Mouse (Mus musculus): ENCODE results near the gene Pml. TPM values are rescaled to one million over a fixed set of nuclear protein-coding genes. Genes with fewer than 3 reads are reported as not detected.

The Pml gene
- polyA plus RNA-seq, 1 experiment from 2014 or later: 21.0 TPM

- DNase-seq (ENCODE audit: low spot score): peak; percentile 47
- H3K4me1 ChIP-seq: peaks cover 11% of the 10 kb centered on the region
- no peak overlapping the region for H3K4me3 ChIP-seq
- no peaks in the 10 kb centered on the region for H3K9me3 ChIP-seq (replicated peaks)
- H3K27ac ChIP-seq: no peak overlapping the region
- peaks cover 54% of the 10 kb centered on the region for H3K36me3 ChIP-seq
- H3K27me3 ChIP-seq (ENCODE audit: low read depth, poor library complexity, severe bottlenecking): no peaks in the 10 kb centered on the region
- WGBS: 74% methylated on average over 24 of the region's 24 CpGs
These were observed 29.2 kb downstream of the Pml start for GRCm38 (mm10) chr9:58220218-58220903.

- Histone ChIP-seq H3K27me3 (ENCODE audit: low read depth, poor library complexity, severe bottlenecking) (no peaks in the 10 kb centered on the region), H3K9me3 (replicated peaks) (no peaks in the 10 kb centered on the region), H3K36me3 (peaks cover 45% of the 10 kb centered on the region), H3K4me1 (peaks cover 27% of the 10 kb centered on the region), H3K4me3 (no peak overlapping the region), H3K27ac (no peak overlapping the region)
- DNase-seq (ENCODE audit: low spot score): no peak
- 92% methylated on average over 3 of the region's 3 CpGs for WGBS
These were observed 31.0 kb downstream of the Pml start for GRCm38 (mm10) chr9:58218539-58218938.

GRCm38 (mm10) chr9:58216402-58216801 is 33.2 kb downstream of the Pml start:
- H3K27ac ChIP-seq: no peak overlapping the region
- peaks cover 24% of the 10 kb centered on the region for H3K36me3 ChIP-seq
- no peaks in the 10 kb centered on the region for H3K9me3 ChIP-seq (replicated peaks)
- WGBS: 58% methylated on average over 6 of the region's 6 CpGs
- peaks cover 10% of the 10 kb centered on the region; the same call in 1 of the 2 replicates for H3K27me3 ChIP-seq (ENCODE audit: low read depth, poor library complexity, severe bottlenecking)
- H3K4me1 ChIP-seq: peaks cover 32% of the 10 kb centered on the region
- H3K4me3 ChIP-seq: no peak overlapping the region
- DNase-seq (ENCODE audit: low spot score): peak; percentile 64

GRCm38 (mm10) chr9:58214519-58215180 is 34.9 kb downstream of the Pml start:
- H3K36me3 ChIP-seq: peaks cover 9% of the 10 kb centered on the region
- H3K9me3 ChIP-seq (replicated peaks): no peaks in the 10 kb centered on the region
- H3K4me1 ChIP-seq: peaks cover 32% of the 10 kb centered on the region
- H3K27ac ChIP-seq: no peak overlapping the region
- peaks cover 10% of the 10 kb centered on the region; the same call in 1 of the 2 replicates for H3K27me3 ChIP-seq (ENCODE audit: low read depth, poor library complexity, severe bottlenecking)
- WGBS: 67% methylated on average over 8 of the region's 8 CpGs
- no peak for DNase-seq (ENCODE audit: low spot score)
- no peak overlapping the region for H3K4me3 ChIP-seq

- H3K9me3 ChIP-seq (replicated peaks): no peaks in the 10 kb centered on the region
- DNase-seq (ENCODE audit: low spot score): no peak
- H3K27me3 ChIP-seq (ENCODE audit: low read depth, poor library complexity, severe bottlenecking): peaks cover 10% of the 10 kb centered on the region; the same call in 1 of the 2 replicates
- no peak overlapping the region for H3K27ac ChIP-seq
- 10% methylated on average over 5 of the region's 5 CpGs for WGBS
- H3K4me3 ChIP-seq: no peak overlapping the region
- peaks cover 2% of the 10 kb centered on the region for H3K36me3 ChIP-seq
- H3K4me1 ChIP-seq: peaks cover 32% of the 10 kb centered on the region
These were observed 35.7 kb downstream of the Pml start for GRCm38 (mm10) chr9:58213865-58214264.

GRCm38 (mm10) chr9:58213377-58213776 is 36.2 kb downstream of the Pml start:
- DNase-seq (ENCODE audit: low spot score): no peak
- H3K9me3 ChIP-seq (replicated peaks): no peaks in the 10 kb centered on the region
- H3K4me3 ChIP-seq: no peak overlapping the region
- peaks cover 32% of the 10 kb centered on the region for H3K4me1 ChIP-seq
- no peak overlapping the region for H3K27ac ChIP-seq
- H3K36me3 ChIP-seq: no peaks in the 10 kb centered on the region
- peaks cover 10% of the 10 kb centered on the region; the same call in 1 of the 2 replicates for H3K27me3 ChIP-seq (ENCODE audit: low read depth, poor library complexity, severe bottlenecking)
- 69% methylated on average over 5 of the region's 5 CpGs for WGBS

- Histone ChIP-seq H3K27me3 (ENCODE audit: low read depth, poor library complexity, severe bottlenecking) (peaks cover 34% of the 10 kb centered on the region), H3K4me3 (no peak overlapping the region), H3K36me3 (no peaks in the 10 kb centered on the region), H3K9me3 (replicated peaks) (no peaks in the 10 kb centered on the region), H3K27ac (0 out of 2 replicates have a peak overlapping the region, but pooled peaks have one; percentile 19), H3K4me1 (peaks cover 20% of the 10 kb centered on the region)
- 73% methylated on average over 2 of the region's 2 CpGs for WGBS
- no peak for DNase-seq (ENCODE audit: low spot score)
These were observed 39.3 kb downstream of the Pml start for GRCm38 (mm10) chr9:58210304-58210627.

GRCm38 (mm10) chr9:58209462-58210303 is 39.9 kb downstream of the Pml start:
- Histone ChIP-seq H3K27ac (0 out of 2 replicates have a peak overlapping the region, but pooled peaks have one; percentile 19), H3K36me3 (no peaks in the 10 kb centered on the region)

GRCm38 (mm10) chr9:58206013-58206412 is 43.6 kb downstream of the Pml start:
- H3K27me3 ChIP-seq (ENCODE audit: low read depth, poor library complexity, severe bottlenecking): peaks cover 65% of the 10 kb centered on the region
- H3K4me1 ChIP-seq: peaks cover 33% of the 10 kb centered on the region
- H3K27ac ChIP-seq: no peak overlapping the region
- no peaks in the 10 kb centered on the region for H3K9me3 ChIP-seq (replicated peaks)
- WGBS: 91% methylated on average over 7 of the region's 7 CpGs
- DNase-seq (ENCODE audit: low spot score): no peak
- no peaks in the 10 kb centered on the region for H3K36me3 ChIP-seq
- no peak overlapping the region for H3K4me3 ChIP-seq

More at GRCm38 (mm10) chr9:58209462-58210303, 39.9 kb downstream of the Pml start:
- Histone ChIP-seq H3K27me3 (ENCODE audit: low read depth, poor library complexity, severe bottlenecking) (peaks cover 40% of the 10 kb centered on the region), H3K4me1 (peaks cover 16% of the 10 kb centered on the region), H3K9me3 (replicated peaks) (no peaks in the 10 kb centered on the region), H3K4me3 (no peak overlapping the region)
- 77% methylated on average over 8 of the region's 8 CpGs for WGBS
- DNase-seq (ENCODE audit: low spot score): no peak

- peaks cover 80% of the 10 kb centered on the region for H3K27me3 ChIP-seq (ENCODE audit: low read depth, poor library complexity, severe bottlenecking)
- no peaks in the 10 kb centered on the region for H3K36me3 ChIP-seq
- WGBS: 4% methylated on average over 18 of the region's 18 CpGs
- no peaks in the 10 kb centered on the region for H3K9me3 ChIP-seq (replicated peaks)
- peak; percentile 96 for DNase-seq (ENCODE audit: low spot score)
- no peak overlapping the region for H3K27ac ChIP-seq
- peak overlapping the region; percentile 44 for H3K4me3 ChIP-seq
- H3K4me1 ChIP-seq: peaks cover 40% of the 10 kb centered on the region
These were observed 45.1 kb downstream of the Pml start for GRCm38 (mm10) chr9:58204448-58205000.

- peak; percentile 82 for DNase-seq (ENCODE audit: low spot score)
- WGBS: 2% methylated on average over 42 of the region's 42 CpGs
- H3K36me3 ChIP-seq: no peaks in the 10 kb centered on the region
- peak within 1 kb of the TSS; percentile 44 for H3K4me3 ChIP-seq
- H3K9me3 ChIP-seq (replicated peaks): no peaks in the 10 kb centered on the region
- no peak within 1 kb of the TSS for H3K27ac ChIP-seq
- H3K4me1 ChIP-seq: peaks cover 47% of the 10 kb centered on the region
- peaks cover 87% of the 10 kb centered on the region for H3K27me3 ChIP-seq (ENCODE audit: low read depth, poor library complexity, severe bottlenecking)
These were observed 45.8 kb downstream of the Pml start, which contains the start of the genes Islr and Islr2 for GRCm38 (mm10) chr9:58203516-58204447. Islr (minus strand) TSS chr9:58204306. Islr2 (minus strand) TSS chr9:58204319.

Measured in limb, embryonic 10.5 days (tissue).